Mouse (Mus musculus): ENCODE data around the gene Nfatc4. TPM values are rescaled to one million over a fixed set of nuclear protein-coding genes. Genes with fewer than 3 reads are reported as not detected.

The Nfatc4 gene
- polyA plus RNA-seq (2015; fragmentation: Nextera tagmentation; extraction: Ambion mirVana), result 10.8 and 15.8 TPM in 2 replicates

DNA sequence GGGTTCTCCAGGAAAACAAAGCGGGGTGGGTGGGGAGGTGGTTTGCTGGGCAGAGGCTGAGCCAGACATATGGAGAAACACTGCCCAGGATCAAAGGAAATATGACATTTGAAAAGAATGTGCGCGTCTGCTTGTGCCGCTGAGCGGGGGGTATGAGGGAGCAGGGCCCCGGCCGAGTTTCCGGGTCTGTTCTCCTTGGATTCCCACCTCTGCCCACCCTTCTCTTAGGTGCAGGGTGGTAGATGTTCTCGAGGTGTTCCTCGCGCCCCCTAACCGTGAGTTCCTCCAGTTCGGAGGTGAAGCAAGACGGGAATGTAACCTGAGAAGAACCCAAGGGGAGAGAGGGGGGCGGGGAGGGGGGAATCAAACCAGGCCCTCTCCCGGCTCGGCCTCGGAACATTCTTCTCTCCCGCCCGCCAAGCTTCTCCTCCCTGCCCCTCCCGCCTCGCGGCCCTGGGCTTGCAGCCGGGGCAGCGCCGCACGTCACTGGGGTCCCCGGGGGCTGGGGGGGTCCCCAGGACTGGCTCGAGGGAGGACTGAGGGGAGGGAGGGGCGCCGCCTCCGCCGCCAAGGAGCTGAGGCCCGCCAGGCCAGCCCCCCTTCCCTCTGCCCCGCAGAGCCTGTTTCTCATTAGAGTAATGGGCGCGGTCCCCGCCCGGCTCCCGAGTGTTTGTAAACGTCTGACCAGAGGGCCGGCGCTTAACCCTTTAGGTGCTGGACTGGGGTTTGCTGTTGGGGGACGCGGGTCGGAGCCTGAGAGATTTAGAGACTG, at the start of gene Nfatc4:
TSS of gene Nfatc4 (plus strand) at position 154 of the 772 bp plus-strand sequence.
- no peaks in the 10 kb centered on the region for H3K36me3 ChIP-seq
- H3K4me3 ChIP-seq, result peak within 1 kb of the TSS; percentile 67
- H3K4me1 ChIP-seq (replicated peaks), result peaks cover 42% of the 10 kb centered on the region
- peak; percentile 84 for ATAC-seq (replicated peaks; ENCODE audit: insufficient number of reproducible peaks, insufficient read depth, low FRiP score, low read depth)
- peak within 1 kb of the TSS; percentile 87 for H3K4me2 ChIP-seq
- H3K9ac ChIP-seq, result peak within 1 kb of the TSS; percentile 74
- H3K27ac ChIP-seq, result peak within 1 kb of the TSS; percentile 95
- H3K9me3 ChIP-seq (replicated peaks), result no peaks in the 10 kb centered on the region
- H3K27me3 ChIP-seq, result peaks cover 18% of the 10 kb centered on the region
- 1% methylated on average over 40 of the region's 46 CpGs for WGBS

DNA sequence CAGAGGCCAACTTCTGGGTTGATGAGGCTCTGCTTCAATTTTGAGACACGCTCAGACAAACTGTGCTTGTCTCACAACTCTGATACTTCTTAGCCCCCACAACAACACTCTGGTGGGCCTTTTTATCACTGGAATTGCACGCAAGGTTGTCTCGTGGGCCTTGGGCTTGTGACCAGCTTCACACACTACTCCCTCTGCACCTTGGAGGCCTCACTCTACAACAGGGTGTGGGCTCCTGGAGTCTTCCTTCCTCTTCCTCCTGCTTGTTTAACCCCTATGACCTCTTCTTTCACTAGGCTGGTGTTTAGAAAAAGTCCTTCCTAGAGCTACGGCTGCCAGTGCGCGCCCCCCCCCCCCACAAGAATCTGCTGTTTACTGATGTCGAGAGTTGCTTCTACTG, 46.2 kb upstream of the Nfatc4 start:
- Histone ChIP-seq H3K36me3 (no peaks in the 10 kb centered on the region), H3K9me3 (replicated peaks) (no peaks in the 10 kb centered on the region), H3K9ac (no peak overlapping the region), H3K4me1 (replicated peaks) (peaks cover 17% of the 10 kb centered on the region), H3K4me3 (no peak overlapping the region), H3K4me2 (no peak overlapping the region), H3K27me3 (peaks cover 6% of the 10 kb centered on the region), H3K27ac (no peak overlapping the region)
- 58% methylated on average over 7 of the region's 7 CpGs for WGBS
- ATAC-seq (replicated peaks; ENCODE audit: insufficient number of reproducible peaks, insufficient read depth, low FRiP score, low read depth), result no peak

DNA sequence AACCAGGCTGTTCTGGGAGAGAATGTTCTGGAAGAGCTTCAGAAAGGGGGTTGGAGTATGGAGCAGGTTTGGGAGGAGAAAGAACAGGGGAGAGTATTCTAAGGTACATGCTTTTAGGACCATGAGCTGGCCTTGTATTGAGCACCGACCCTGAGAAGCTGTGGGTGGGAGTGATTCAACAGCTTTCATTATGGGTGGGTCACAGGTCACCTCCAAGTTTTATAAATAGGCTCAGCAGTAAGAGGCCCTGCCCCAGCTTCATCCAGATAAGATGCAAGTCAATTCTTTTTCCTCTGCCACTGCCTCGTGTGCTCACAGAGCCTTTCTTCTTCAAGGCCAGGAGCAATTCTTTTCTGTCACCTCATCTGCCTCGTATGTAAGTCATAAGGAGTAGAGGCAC, 45.8 kb upstream of the Nfatc4 start:
- 30% methylated on average over 3 of the region's 3 CpGs for WGBS
- ATAC-seq (replicated peaks; ENCODE audit: insufficient number of reproducible peaks, insufficient read depth, low FRiP score, low read depth), result no peak
- no peak overlapping the region for H3K27ac ChIP-seq

GRCm38 (mm10) chr14:55777806-55778205, 45.1 kb upstream of the Nfatc4 start:
- H3K4me3 ChIP-seq, result no peak overlapping the region
- H3K36me3 ChIP-seq, result no peaks in the 10 kb centered on the region
- peaks cover 17% of the 10 kb centered on the region for H3K27me3 ChIP-seq
- H3K9ac ChIP-seq, result no peak overlapping the region
- ATAC-seq (replicated peaks; ENCODE audit: insufficient number of reproducible peaks, insufficient read depth, low FRiP score, low read depth), result no peak
- H3K4me1 ChIP-seq (replicated peaks), result peaks cover 26% of the 10 kb centered on the region
- H3K4me2 ChIP-seq, result no peak overlapping the region
- 84% methylated on average over 11 of the region's 11 CpGs for WGBS
- no peak overlapping the region for H3K27ac ChIP-seq
- no peaks in the 10 kb centered on the region for H3K9me3 ChIP-seq (replicated peaks)

More for the DNA sequence above, 45.8 kb upstream of the Nfatc4 start:
- Histone ChIP-seq H3K4me1 (replicated peaks) (peaks cover 20% of the 10 kb centered on the region), H3K27me3 (peaks cover 11% of the 10 kb centered on the region), H3K4me2 (no peak overlapping the region), H3K9me3 (replicated peaks) (no peaks in the 10 kb centered on the region), H3K36me3 (no peaks in the 10 kb centered on the region), H3K9ac (no peak overlapping the region), H3K4me3 (no peak overlapping the region)

DNA sequence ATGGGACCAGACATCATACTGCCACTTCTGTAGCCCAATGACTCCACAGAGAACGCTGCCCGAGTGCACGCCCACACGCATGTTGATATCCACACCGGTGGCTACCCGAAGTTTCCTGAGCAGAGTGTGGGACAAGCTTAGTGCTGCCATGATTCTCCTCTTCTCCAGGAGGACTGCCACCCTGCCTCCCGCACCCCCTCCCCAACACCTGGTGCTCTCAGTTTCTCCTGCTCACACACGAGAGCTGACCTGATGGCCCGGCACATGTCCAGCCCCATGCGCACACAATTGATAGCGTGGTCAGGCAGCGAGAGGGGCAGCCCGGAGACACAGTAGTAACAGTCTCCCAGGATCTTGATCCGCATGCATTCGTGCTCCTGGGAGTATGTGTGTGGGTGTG, 44.3 kb upstream of the Nfatc4 start:
- WGBS, result 85% methylated on average over 15 of the region's 15 CpGs
- no peak for ATAC-seq (replicated peaks; ENCODE audit: insufficient number of reproducible peaks, insufficient read depth, low FRiP score, low read depth)
- Histone ChIP-seq H3K36me3 (no peaks in the 10 kb centered on the region), H3K4me1 (replicated peaks) (peaks cover 34% of the 10 kb centered on the region), H3K27ac (no peak overlapping the region), H3K4me2 (no peak overlapping the region), H3K9me3 (replicated peaks) (no peaks in the 10 kb centered on the region), H3K27me3 (peaks cover 24% of the 10 kb centered on the region), H3K9ac (no peak overlapping the region), H3K4me3 (no peak overlapping the region)

GRCm38 (mm10) chr14:55779656-55780055, 43.3 kb upstream of the Nfatc4 start:
- ATAC-seq (replicated peaks; ENCODE audit: insufficient number of reproducible peaks, insufficient read depth, low FRiP score, low read depth), result no peak
- Histone ChIP-seq H3K4me1 (replicated peaks) (peaks cover 42% of the 10 kb centered on the region), H3K9ac (no peak overlapping the region), H3K4me3 (no peak overlapping the region), H3K4me2 (no peak overlapping the region), H3K36me3 (no peaks in the 10 kb centered on the region), H3K27ac (no peak overlapping the region), H3K27me3 (peaks cover 34% of the 10 kb centered on the region), H3K9me3 (replicated peaks) (no peaks in the 10 kb centered on the region)
- 49% methylated on average over 16 of the region's 16 CpGs for WGBS

DNA sequence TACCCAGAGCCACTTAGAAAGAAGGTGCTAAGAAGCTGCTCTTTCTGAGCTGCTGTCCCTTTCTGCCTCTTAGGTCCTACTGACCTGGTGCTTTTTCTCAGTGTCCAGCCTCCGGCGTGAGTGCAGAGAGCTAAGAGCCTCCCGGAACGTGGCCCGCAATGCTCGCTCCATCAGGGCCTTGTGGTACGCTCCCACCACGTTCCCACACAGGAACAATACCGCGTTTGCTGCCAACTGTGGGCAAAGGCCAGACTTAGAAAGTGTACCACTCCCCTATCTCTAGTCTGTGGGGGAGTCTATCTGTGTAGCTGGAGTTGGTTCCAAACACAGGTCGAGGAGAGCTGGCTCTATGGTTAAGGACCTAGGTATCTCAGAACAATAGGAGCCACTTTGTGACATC, 42.2 kb upstream of the Nfatc4 start:
- no peak overlapping the region for H3K4me2 ChIP-seq
- no peak overlapping the region for H3K27ac ChIP-seq
- H3K27me3 ChIP-seq, result peaks cover 42% of the 10 kb centered on the region
- H3K4me3 ChIP-seq, result no peak overlapping the region
- H3K4me1 ChIP-seq (replicated peaks), result peaks cover 43% of the 10 kb centered on the region
- H3K9ac ChIP-seq, result no peak overlapping the region
- WGBS, result 73% methylated on average over 11 of the region's 11 CpGs
- no peaks in the 10 kb centered on the region for H3K9me3 ChIP-seq (replicated peaks)
- H3K36me3 ChIP-seq, result no peaks in the 10 kb centered on the region
- ATAC-seq (replicated peaks; ENCODE audit: insufficient number of reproducible peaks, insufficient read depth, low FRiP score, low read depth), result no peak

DNA sequence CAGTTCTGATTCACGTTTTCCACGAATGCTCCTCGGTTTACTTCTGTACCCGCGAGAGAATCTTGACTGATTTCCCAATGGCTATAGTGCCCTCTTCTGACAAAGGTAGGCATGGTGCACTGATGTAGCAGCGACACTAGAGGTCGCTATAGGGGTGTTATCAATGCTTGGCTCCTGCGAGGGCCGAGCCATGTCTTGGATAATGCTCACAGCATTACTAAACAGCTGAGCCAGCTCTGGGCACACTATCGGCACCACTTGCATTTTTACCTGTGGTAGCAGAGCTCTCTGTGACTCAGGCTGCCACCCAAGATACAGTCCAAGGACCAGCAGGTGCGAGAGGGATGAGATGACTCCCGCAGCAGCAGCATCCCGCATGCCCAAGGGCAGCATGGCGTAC, 41.6 kb upstream of the Nfatc4 start:
- H3K27me3 ChIP-seq, result peaks cover 47% of the 10 kb centered on the region
- H3K4me3 ChIP-seq, result peak overlapping the region; percentile 31
- WGBS, result 15% methylated on average over 14 of the region's 14 CpGs
- no peaks in the 10 kb centered on the region for H3K36me3 ChIP-seq
- H3K27ac ChIP-seq, result 0 out of 2 replicates have a peak overlapping the region, but pooled peaks have one; percentile 21
- peaks cover 43% of the 10 kb centered on the region for H3K4me1 ChIP-seq (replicated peaks)
- peak overlapping the region; percentile 71 for H3K4me2 ChIP-seq
- ATAC-seq (replicated peaks; ENCODE audit: insufficient number of reproducible peaks, insufficient read depth, low FRiP score, low read depth), result 0 out of 2 replicates have a peak, but pooled peaks have one; percentile 40
- no peaks in the 10 kb centered on the region for H3K9me3 ChIP-seq (replicated peaks)
- no peak overlapping the region for H3K9ac ChIP-seq

DNA sequence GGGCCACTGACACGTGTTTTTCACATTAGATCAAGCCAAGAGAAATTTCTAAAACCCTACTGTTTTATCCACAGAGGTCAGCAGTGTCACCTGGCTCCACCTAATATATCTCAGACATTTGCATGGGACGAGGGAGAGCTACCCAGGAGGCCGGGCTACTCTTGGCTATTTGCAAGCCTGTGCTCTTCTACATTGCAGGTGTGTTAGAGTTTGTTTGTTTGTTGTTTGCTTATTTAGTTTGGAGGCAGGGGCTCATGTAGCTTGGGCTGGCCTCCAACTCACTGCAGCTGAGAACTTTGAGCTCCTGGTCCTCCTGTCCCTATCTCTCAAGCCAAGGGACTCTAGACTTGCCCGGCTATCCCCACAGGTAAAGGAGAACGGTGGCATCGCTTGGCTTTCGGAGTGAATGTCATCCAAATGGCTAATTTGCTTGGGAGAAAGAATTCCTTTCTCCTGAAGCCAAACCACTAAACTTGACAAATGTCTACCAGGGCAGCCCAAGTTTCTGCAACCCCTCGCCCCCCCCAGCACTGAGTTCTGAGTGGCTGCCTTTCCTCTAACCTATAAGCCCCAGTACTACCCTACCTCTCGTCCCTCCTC, 40.5 kb upstream of the Nfatc4 start:
- H3K27ac ChIP-seq, result peak overlapping the region; percentile 87
- H3K9me3 ChIP-seq (replicated peaks), result no peaks in the 10 kb centered on the region
- no peak for ATAC-seq (replicated peaks; ENCODE audit: insufficient number of reproducible peaks, insufficient read depth, low FRiP score, low read depth)
- 0 out of 2 replicates have a peak overlapping the region, but pooled peaks have one; percentile 59 for H3K9ac ChIP-seq
- H3K4me3 ChIP-seq, result peak overlapping the region; percentile 55
- H3K4me1 ChIP-seq (replicated peaks), result peaks cover 34% of the 10 kb centered on the region
- H3K27me3 ChIP-seq, result peaks cover 59% of the 10 kb centered on the region
- H3K36me3 ChIP-seq, result no peaks in the 10 kb centered on the region
- WGBS, result 39% methylated on average over 9 of the region's 9 CpGs
- peak overlapping the region; percentile 71 for H3K4me2 ChIP-seq

- Histone ChIP-seq H3K27me3 (peaks cover 65% of the 10 kb centered on the region), H3K4me1 (replicated peaks) (peaks cover 41% of the 10 kb centered on the region), H3K4me2 (peak overlapping the region; percentile 71), H3K4me3 (peak overlapping the region; percentile 55), H3K36me3 (no peaks in the 10 kb centered on the region), H3K9me3 (replicated peaks) (no peaks in the 10 kb centered on the region), H3K9ac (peak overlapping the region; percentile 59), H3K27ac (peak overlapping the region; percentile 87)
- ATAC-seq (replicated peaks; ENCODE audit: insufficient number of reproducible peaks, insufficient read depth, low FRiP score, low read depth), result peak; percentile 37
- 4% methylated on average over 31 of the region's 31 CpGs for WGBS
These were observed 39.6 kb upstream of the Nfatc4 start for GRCm38 (mm10) chr14:55783171-55783957.

DNA sequence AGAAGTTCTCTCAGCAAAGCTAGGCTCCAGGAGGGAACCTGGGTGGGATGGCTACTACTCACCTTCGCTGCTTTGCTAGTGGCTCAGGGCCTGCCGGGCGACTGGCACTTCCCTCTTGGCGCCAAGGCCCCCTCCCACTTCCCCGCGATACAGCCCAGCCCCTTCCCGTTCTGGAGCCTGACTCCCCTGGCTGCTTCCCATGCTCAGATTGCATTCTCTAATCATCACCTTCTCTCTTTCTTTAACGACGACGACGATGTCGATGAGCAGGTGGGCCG, 39.0 kb upstream of the Nfatc4 start, which contains the start of gene Adcy4:
TSS of gene Adcy4 (minus strand) at position 138 of the 278 bp plus-strand sequence.
- no peak for ATAC-seq (replicated peaks; ENCODE audit: insufficient number of reproducible peaks, insufficient read depth, low FRiP score, low read depth)
- Histone ChIP-seq H3K9ac (peak within 1 kb of the TSS; percentile 59), H3K4me2 (peak within 1 kb of the TSS; percentile 71), H3K4me3 (peak within 1 kb of the TSS; percentile 55), H3K9me3 (replicated peaks) (no peaks in the 10 kb centered on the region), H3K36me3 (no peaks in the 10 kb centered on the region), H3K4me1 (replicated peaks) (peaks cover 46% of the 10 kb centered on the region), H3K27ac (peak within 1 kb of the TSS; percentile 87), H3K27me3 (peaks cover 68% of the 10 kb centered on the region)
- WGBS, result 11% methylated on average over 13 of the region's 13 CpGs

All from heart, embryonic 15.5 days (tissue).